Mouse (Mus musculus): ENCODE measurements around the gene Gna15.

The Gna15 gene

DNA sequence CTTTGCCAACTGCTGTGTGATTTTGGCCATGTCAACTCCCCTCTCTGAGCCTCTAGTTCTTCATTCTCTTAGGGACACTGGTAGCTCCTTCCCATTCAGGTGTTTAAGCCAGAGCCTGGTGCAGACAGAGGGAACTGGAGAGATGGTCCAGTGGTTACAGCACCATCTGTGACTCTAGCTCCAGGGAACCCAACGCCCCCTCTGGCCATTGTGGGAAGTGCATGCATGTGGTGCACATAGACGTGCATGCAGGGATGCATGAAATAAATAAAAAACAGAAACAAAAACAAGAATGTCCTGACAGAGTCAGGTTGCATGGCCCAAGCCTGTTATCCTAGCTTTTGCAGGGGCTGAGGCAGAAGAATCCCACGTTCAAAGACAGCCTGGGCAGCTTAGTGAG, 32.3 kb upstream of the Gna15 start:
- no peak for ATAC-seq (ENCODE audit: insufficient number of reproducible peaks, low FRiP score, low TSS enrichment)

DNA sequence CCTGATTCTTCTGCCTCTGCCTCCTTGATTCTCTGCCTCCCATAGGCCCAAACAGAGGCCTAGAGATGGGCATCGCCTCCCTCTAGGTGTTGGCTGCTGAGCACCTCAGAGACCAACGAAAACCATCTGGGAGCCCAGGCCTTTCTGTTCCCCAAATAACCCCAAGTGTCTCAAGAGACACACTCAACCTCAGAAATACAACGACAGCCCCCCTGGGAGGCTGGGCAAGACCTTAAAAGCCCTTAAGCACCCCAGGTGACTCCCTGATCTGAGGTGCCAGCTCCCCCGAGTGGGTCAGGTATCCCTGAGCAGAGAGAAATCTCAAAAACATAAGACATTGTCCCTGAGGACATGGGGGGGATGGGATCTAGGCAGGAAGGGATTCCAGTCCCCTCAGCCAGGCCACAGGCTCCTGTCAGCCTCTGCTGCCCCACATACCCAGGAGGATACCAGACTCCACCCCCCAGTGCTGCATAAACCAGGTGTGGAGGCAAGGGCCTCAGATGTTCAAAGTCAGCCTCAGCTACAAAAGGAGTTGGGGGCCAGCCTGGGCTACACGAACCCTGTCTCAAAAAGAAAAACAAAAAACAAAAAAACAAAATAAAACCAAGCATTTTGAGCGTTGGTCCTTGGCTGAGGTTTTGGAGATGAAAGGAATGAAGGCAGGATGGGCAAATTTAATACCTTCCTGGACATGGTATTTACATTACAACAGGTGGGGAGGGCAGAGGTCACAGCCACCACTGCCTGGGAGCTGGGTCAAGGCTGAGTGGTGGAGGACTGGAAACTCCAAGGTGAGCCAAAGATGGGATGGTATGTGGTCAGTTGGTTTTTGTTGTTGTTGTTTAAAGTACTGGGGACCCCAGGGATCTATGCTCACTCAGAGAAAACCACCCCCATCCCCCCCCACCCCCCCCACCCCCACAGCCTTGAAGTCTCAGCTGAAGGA, 30.1 kb upstream of the Gna15 start:
- ATAC-seq (ENCODE audit: insufficient number of reproducible peaks, low FRiP score, low TSS enrichment): no peak

GRCm38 (mm10) chr10:81553232-81553631, 29.2 kb upstream of the Gna15 start:
- no peak for ATAC-seq (ENCODE audit: insufficient number of reproducible peaks, low FRiP score, low TSS enrichment)

GRCm38 (mm10) chr10:81551597-81552102, 27.6 kb upstream of the Gna15 start:
- ATAC-seq (ENCODE audit: insufficient number of reproducible peaks, low FRiP score, low TSS enrichment): peak; percentile 62; the same call in 1 of the 2 replicates

GRCm38 (mm10) chr10:81550257-81550656, 26.2 kb upstream of the Gna15 start:
- no peak for ATAC-seq (ENCODE audit: insufficient number of reproducible peaks, low FRiP score, low TSS enrichment)

DNA sequence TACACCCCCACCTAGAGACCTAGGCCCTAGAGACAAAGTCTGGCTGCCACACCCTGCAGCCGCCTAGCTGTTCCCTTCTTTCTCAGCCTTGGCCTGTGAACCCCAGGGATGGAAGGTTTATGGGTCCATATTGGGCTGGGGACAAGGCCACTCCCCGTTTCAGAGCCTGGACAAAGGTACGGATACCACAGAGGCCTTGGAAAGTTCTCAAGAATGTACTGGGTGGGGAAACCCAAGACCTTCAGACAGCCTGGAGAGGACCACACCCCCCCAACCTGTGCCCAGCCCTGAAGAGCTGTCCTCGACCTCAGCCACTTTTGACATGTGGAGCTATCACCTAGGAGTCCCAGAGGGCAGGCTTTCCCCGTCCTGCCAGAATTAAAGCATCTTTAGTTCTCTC, 24.9 kb upstream of the Gna15 start:
- ATAC-seq (ENCODE audit: insufficient number of reproducible peaks, low FRiP score, low TSS enrichment): no peak

DNA sequence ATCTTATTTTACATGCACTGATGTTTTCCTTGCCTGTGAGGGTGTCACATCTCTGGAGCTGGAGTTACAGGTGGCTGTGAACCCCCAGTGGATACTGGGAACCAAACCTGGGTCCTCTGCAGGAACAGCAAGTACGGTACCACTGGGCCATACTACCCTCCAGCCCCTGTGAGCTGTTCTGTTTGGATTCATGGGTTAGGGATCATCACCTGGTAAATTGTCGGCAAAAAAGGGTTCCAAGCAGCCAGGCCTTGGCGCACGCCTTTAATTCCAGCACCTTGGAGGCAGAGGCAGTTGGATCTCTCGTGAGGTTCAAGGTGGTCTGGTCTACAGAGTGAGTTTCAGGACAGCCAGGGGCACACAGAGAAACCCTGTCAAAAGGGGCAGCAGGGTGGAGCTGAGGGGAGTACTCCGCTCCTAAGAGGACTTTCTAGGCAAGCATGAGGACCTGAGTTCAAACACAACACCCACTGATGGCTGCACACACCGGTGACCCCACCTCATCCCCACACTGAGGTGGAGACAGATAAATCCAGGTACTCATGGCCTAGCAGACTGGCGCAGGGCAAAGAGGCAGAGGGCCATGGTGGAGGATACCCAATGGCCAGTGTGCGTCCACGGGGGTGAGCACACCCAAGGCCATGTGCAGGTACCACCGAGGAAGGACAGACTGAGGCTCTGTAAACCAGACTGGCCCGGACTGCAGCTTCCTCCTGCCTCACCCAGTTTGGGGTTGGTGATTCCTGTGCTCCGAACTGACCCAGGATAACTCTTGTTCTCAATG, 23.0 kb upstream of the Gna15 start:
- ATAC-seq (ENCODE audit: insufficient number of reproducible peaks, low FRiP score, low TSS enrichment): no peak

DNA sequence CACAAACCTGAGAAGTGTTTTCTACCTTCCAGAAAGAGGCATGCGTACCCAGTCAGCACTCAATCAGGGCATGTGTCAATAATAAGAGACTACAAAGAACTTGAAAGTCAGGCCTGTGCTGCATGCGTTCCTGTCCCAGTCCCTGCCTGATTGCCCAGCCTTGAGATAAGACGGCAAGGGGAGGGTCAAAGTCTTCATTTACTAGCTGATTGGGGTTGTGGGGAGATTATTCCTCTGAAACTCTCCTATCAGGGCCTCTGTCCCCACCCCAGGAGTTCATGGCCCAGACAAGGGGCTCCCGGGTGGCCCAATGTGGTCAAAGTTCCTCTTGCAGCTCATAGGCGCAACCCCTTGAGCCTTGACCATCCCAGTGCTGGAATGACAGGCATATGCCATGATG, 22.3 kb upstream of the Gna15 start:
- ATAC-seq (ENCODE audit: insufficient number of reproducible peaks, low FRiP score, low TSS enrichment): no peak

DNA sequence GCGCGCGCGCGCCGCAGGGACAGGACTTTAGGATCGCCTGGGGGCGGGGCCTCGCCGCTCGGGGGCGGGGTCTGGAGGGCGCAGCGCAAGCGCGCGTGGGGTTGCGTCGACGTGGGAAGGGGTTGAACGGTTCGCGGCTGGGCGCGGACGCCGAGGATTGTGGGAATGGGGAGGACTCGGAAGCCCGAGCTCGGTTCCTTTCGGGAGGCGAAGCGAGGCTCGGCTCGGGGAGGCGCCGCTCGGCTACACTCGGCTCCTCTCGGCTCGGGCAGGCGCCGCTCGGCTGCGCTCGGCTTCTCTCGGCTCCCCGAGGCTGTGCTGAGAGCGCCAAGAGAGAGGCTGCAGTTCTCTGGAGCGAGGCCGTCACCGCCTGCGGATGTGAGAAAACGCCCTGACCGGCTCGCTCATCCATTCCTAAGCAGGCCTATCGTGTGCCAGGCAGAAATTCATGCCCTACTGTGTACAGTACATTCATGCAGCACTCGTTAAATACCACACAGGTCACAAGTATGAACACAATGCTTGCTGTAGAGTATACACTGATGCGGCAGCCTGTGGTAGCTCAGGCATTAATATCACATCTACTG, 21.2 kb upstream of the Gna15 start, which contains the start of gene Gna11:
TSS of gene Gna11 (minus strand) at position 30 of the 587 bp plus-strand sequence.
- ATAC-seq (ENCODE audit: insufficient number of reproducible peaks, low FRiP score, low TSS enrichment): peak; percentile 89

DNA sequence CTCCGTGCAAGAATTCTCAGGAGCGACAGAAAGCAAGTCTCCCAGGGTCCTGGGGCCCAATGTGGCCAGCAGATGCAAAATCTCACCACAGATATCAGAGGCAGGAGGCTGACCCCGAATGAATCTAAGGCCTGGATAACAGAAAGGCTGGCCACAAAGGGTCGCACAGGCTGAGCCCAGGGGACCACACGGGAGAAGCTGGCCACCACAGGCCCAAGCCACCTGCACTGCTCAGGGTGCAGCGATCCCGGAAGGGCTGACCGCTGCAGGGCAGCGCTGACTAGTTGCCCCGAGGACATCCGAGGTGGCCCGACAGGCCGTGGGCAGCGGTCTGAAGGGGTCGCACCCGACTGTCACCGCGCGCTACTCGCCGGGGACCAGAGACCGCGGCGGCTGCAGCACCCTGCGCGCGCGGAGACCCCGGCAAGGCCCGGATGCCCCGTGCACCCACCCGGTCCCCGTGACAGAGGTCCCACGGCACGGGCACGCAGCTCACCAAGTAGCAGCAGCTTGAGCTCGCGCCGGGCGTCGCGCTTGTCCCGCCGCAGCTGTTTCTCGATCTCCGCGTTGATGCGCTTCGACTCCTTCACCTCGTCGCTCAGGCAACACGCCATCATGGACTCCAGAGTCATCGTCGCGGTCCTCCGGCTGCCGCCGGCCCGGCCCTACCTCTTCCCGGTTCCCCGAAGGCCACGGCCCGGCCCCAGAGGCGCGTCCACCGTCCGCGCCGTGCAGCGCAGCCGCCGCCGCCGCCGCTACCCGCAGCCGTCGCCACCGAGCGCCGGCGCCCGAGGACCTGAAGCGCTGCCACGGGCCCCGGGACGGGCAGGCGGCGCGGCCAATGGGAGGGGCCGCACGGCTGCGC, 20.5 kb upstream of the Gna15 start:
- ATAC-seq (ENCODE audit: insufficient number of reproducible peaks, low FRiP score, low TSS enrichment): no peak; the same call in 1 of the 2 replicates

DNA sequence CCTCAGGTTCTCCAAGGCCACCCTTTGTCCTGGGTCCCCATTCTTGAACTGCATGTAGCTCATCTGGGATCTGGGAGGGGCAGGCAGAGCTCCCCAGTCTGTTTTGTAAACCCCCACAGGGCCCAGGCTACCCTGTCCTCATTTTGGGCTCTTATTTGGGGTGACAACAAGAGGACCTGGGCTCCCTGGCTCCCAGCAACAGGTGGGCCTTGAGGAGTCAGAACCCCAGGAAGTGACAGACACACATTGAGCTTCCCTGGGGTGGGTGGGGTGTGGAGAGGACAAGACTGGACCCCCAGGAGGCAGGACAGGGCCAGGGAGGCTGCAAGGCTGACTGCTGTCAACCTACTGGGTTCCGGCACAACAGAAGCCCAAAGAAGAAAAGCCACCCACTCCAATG, 19.6 kb upstream of the Gna15 start:
- no peak for ATAC-seq (ENCODE audit: insufficient number of reproducible peaks, low FRiP score, low TSS enrichment)

- ATAC-seq (ENCODE audit: insufficient number of reproducible peaks, low FRiP score, low TSS enrichment): no peak
Measured at GRCm38 (mm10) chr10:81542727-81543460, 18.9 kb upstream of the Gna15 start.

DNA sequence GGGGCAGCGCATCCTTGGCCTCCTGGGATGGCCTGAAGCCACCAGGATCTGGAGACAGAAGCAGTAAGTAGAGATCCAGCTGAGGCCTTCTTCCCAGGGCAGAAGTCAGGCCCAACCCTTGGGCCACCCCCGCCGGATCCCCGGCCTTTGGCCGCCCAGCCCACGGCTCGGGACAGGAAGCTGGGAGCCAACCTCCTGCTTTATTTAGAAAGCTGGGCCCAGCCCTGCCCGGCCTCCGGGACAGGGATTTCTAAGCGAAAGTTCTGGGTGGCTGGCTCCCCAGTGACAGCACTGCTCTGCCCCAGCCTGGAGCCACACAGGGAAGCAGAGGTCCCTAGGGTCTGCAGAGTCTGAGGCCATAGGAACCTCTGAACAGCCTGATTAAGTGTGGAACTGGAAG, 17.8 kb upstream of the Gna15 start:
- no peak for ATAC-seq (ENCODE audit: insufficient number of reproducible peaks, low FRiP score, low TSS enrichment)

GRCm38 (mm10) chr10:81541363-81541762, 17.3 kb upstream of the Gna15 start:
- no peak for ATAC-seq (ENCODE audit: insufficient number of reproducible peaks, low FRiP score, low TSS enrichment)

GRCm38 (mm10) chr10:81538321-81539048, 14.5 kb upstream of the Gna15 start:
- ATAC-seq (ENCODE audit: insufficient number of reproducible peaks, low FRiP score, low TSS enrichment): no peak

- ATAC-seq (ENCODE audit: insufficient number of reproducible peaks, low FRiP score, low TSS enrichment): no peak
Measured at GRCm38 (mm10) chr10:81537429-81537828, 13.4 kb upstream of the Gna15 start.

GRCm38 (mm10) chr10:81536734-81537133, 12.7 kb upstream of the Gna15 start:
- ATAC-seq (ENCODE audit: insufficient number of reproducible peaks, low FRiP score, low TSS enrichment): no peak

DNA sequence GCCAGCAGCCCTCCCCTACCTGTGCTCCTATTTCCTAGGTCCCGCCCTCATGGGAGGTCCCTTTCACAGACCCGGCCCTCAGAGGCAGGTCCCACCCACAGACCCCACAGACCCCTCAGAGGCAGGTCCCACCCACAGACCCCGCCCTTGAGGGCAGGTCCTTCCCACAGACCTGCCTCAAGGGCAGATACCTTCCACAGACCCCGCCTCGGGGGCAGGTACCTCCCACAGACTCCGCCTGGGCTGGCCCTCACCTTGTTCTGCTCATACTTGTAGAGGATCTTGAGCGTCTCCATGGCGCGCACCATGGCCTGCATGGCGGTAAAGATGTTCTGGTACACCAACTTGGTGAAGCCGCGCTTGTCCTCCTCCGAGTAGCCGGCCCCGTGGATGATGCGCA, 10.8 kb upstream of the Gna15 start:
- ATAC-seq (ENCODE audit: insufficient number of reproducible peaks, low FRiP score, low TSS enrichment): no peak

Measured in cerebellum, adult (tissue).